Mouse (Mus musculus): ENCODE data around the gene Dscam.

Gene Dscam

GRCm38 (mm10) chr16:96761225-96761624 is 409.3 kb downstream of the Dscam start:
- in situ Hi-C loops (cut with MboI): no loop called here

DNA sequence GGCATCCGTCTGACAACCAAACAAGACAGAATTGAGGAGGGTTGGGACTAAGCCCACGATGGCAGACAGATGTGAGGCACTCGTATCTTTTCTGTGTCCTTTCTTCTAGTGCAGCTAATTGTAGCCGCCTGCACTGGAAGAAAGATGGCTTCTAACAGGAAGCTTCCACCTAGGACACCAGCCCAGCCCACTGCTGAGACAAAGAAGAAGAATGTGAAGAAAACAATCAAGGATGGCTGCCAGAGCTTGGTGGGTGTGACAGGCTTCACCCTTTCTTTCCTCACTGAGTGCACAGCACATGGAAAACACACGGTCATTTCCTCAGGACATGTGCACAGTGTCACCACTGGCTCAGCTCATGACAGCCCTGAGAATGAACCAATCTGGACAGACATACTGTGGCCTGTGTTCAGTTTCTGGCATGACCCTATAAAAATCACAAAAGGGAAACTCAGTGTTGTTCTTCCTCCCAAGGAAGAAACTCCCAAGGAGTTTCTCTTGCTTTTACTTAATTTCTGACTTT is 411.4 kb downstream of the Dscam start:
- in situ Hi-C loops (cut with MboI): no loop called here

GRCm38 (mm10) chr16:96758381-96758780 is 412.2 kb downstream of the Dscam start:
- in situ Hi-C loops (cut with MboI): no loop called here

DNA sequence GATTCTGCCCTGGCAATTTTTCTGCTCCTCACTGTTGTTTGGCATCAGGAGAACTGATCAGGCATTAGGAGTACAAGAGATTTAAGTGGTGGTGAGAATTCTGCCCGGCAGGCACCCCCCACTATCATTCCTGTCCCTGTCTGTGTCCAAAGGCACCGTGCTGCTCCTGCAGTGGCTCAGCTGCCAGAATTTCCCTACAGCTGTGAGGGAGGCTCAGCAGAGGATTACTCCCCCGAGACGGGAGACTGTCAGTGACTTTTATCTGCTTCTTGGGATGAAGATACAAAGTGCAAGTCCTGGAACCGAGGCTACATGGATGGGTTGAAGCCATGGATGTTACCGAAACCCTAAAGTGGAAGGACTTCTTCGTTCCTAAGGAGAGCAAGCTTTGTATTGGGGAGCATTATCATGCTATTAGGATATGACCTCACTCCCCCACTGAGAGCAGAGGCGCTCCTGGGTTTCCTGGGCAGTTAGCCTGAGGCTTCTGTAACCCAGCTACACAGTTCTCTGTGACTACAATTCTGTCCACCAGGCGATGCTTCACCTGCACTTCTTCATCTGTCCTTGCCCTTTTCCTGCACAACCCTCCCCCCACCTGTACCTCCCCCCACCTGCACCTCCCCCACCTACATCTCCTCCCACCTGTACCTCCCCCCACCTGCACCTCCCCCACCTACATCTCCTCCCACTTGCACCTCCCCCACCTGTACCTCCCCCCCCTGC is 412.8 kb downstream of the Dscam start:
- in situ Hi-C loops (cut with MboI): no loop called here

- in situ Hi-C loops (cut with MboI): no loop called here
These were observed 413.6 kb downstream of the Dscam start for GRCm38 (mm10) chr16:96756994-96757393.

- in situ Hi-C loops (cut with MboI): no loop called here
These were observed 415.5 kb downstream of the Dscam start for GRCm38 (mm10) chr16:96754971-96755504.

DNA sequence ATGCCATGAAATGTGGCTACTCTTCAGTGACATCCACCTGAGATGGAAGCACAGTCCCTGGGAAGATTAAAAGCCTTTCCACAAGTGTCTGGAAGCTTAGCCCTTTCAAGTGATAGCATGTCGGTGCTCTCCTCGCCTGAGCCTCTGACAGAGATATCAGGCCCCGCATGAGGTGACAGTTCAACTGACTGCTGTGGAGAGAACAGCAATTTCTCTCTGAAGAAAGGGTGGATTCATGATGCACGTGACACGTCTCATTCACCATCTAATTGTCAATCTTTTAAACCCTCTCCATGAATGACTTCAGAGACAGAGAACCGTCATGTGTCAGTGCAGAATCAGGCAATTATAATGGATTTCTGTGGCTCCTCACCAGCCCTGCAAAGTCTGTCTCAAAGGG is 416.2 kb downstream of the Dscam start:
- in situ Hi-C loops (cut with MboI): no loop called here

DNA sequence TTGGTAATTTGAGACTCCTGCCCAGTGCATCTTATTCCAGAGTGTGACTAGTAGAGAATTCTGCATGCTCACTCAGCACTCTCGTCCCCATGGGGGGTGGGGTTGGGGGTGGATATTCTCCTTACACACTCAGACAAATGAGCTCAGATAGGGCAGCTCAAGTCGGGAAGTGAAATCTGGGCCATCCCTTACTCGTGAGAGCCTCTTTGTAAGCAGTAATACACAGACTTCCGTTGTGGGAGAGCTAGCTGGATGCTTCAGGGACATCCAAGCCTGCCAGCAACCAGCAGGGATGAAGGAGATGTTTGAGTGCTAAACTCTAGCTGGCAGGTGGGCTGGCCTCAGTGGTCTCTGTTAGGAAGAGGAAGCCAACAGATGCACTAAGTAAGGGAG is 416.8 kb downstream of the Dscam start:
- in situ Hi-C loops (cut with MboI): no loop called here

- in situ Hi-C loops (cut with MboI): no loop called here
These were observed 417.3 kb downstream of the Dscam start for GRCm38 (mm10) chr16:96753164-96753780.

- in situ Hi-C loops (cut with MboI): no loop called here
These were observed 427.9 kb downstream of the Dscam start for GRCm38 (mm10) chr16:96742475-96743255.

DNA sequence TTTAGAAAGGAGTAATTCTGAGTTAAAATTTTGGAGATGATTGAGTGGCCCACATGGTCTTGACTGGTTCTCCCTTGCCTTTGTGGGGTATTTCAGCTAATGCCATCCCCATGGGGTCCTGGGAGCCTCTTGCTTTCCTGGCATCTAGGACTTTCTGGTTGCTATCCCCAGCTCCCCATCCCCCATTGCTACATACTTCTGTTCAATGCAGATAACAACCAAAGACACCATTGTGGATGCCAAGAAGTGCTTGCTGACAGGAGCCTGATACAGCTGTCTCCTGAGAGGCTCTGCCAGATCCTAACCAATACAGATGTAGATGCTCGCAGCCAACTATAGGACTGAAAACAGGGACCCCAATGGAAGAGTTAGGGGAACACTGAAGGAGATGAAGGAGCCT is 429.2 kb downstream of the Dscam start:
- in situ Hi-C loops (cut with MboI): no loop called here

GRCm38 (mm10) chr16:96740073-96741055 is 430.2 kb downstream of the Dscam start:
- in situ Hi-C loops (cut with MboI): no loop called here

DNA sequence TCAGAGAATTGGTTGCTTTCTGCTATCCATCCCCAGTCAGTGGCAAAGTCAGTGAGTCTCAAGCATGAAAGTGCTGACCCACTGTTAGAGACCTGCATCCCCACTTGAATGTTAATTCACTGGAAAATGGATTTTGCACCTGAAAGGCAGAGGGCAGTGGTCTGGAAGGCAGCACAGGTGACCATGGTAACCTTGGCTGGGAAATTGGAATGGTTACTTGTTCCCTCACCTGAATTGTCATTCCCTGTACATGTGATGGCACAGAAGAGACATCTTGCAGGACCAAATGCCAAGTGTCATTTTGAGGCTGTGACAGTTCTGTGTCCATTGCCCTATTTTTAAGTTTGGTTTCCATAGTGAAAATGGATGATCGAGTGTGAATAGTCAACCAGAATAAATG is 434.1 kb downstream of the Dscam start:
- in situ Hi-C loops (cut with MboI): no loop called here

- in situ Hi-C loops (cut with MboI): no loop called here
These were observed 439.7 kb downstream of the Dscam start for GRCm38 (mm10) chr16:96730881-96731280.

DNA sequence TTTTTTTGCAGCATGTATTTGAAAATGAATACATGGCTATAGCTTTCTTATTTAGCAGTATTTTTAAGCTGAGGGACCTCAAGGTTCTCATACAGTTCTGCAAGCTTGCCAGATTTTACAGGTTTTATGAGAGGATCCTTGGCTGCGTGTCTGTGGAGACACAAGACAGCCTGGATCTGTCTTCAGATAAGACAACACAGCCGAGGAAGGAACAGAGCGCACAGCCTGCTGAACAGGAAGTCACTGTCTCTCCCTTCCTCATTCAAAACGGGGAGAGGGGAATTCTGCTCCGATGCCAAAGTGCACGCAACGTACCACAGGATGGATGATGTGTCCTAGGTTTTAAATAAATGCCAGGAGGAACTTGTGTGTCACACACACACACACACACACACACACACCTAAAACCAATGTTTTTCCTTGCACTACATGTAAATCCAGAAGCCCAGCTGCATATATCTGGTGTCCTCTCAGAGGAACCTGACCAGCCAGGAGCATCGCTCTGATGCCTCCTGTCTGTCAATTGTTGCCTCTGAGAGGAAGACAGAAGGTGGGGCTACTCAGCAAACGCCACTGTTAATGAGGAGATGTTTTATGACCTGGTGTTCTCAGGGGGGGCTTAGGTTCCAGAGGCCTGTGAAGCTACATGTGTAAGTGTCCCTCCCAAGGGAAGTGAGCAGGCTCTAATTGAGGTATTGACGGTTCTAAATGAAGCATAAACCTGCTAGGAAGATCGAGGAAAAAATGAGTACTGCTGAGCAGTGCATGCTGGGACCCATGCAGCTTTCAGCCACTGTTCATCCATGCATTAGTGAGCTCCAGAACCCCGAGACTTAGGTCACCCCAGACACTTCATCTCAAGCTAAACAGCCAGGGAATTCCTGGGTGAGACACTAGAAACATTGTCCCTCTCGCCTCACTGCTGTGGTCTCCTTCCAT is 442.4 kb downstream of the Dscam start:
- in situ Hi-C loops (cut with MboI): no loop called here

DNA sequence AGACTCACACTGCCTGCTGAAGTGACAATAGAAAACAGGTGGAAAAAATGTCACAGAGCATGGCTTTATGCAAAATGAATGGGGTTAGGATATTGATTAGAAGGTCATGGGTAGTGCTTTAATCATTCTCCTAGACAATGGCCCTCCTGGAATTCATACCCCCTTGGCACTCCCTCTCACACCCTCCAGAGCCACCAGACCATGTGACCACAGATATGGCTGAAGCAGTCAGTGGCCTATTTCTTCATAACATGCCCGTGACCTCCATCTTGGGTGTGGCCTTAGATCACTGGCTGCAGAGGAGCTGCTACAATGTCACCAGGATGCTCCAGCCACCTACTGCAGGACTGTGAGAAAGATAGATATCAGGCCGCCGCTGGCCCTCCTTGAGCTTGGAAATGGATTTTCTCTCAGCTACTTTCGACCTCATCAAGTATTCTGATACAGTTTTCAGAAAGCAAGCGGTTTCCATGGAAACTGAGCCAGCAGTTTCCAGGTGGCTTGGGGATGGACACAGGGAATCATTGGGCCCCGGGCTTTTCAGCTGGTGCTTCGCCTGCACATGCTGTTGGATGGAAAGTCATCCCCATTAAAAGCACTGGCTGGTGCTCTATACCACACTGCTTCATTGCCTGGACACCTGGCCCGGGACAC is 445.4 kb downstream of the Dscam start:
- in situ Hi-C loops (cut with MboI): no loop called here

- in situ Hi-C loops (cut with MboI): no loop called here
These were observed 446.0 kb downstream of the Dscam start for GRCm38 (mm10) chr16:96724591-96724990.

DNA sequence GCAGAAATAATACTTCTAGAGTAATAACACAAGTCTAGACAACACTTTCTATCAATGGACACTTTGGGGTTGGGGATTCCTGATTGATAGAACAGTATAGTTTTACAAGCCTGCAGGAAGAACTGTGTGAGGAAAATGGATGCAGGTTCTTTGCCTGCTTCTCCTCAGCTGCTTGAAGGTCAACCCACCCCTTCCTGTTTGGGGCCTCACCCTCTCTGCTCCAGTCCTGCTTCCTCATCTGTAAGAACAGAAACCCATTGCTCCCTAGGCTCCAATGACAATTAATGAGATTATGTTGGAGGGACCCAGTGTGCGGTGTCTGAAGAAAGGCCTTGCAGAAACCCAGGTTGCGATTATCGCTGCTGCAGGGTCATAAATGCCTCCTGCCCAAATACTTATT is 446.4 kb downstream of the Dscam start:
- in situ Hi-C loops (cut with MboI): no loop called here

GRCm38 (mm10) chr16:96723066-96723669 is 447.4 kb downstream of the Dscam start:
- in situ Hi-C loops (cut with MboI): no loop called here
